Mouse (Mus musculus): Measurements from ENCODE around the gene Ano6.

Gene Ano6

GRCm38 (mm10) chr15:95974021-95974597 is 183.5 kb downstream of the Ano6 start:
- DNase-seq (ENCODE audit: low spot score): no peak

- DNase-seq (ENCODE audit: low spot score): no peak
These were observed 185.7 kb downstream of the Ano6 start for GRCm38 (mm10) chr15:95976156-95976876.

GRCm38 (mm10) chr15:95977169-95977938 is 186.7 kb downstream of the Ano6 start:
- DNase-seq (ENCODE audit: low spot score): no peak

DNA sequence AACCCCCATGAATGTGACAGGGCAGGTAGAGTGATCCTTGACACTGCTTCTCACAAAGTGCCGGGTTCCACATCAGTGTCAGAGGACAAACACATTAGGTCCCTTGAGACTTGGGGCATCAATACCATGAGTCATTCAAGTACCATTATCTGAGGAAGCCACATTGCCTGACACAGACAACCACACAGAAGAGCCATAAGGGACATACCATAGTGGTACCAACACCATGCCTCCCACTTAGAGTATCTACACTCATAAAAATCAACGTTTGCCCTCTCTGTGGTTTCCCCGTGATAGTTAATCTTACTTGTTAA is 187.3 kb downstream of the Ano6 start:
- DNase-seq (ENCODE audit: low spot score): no peak

GRCm38 (mm10) chr15:95980641-95981040 is 190.0 kb downstream of the Ano6 start:
- DNase-seq (ENCODE audit: low spot score): no peak

- no peak for DNase-seq (ENCODE audit: low spot score)
These were observed 197.3 kb downstream of the Ano6 start for GRCm38 (mm10) chr15:95987916-95988315.

- DNase-seq (ENCODE audit: low spot score): no peak
These were observed 199.0 kb downstream of the Ano6 start for GRCm38 (mm10) chr15:95989496-95990124.

DNA sequence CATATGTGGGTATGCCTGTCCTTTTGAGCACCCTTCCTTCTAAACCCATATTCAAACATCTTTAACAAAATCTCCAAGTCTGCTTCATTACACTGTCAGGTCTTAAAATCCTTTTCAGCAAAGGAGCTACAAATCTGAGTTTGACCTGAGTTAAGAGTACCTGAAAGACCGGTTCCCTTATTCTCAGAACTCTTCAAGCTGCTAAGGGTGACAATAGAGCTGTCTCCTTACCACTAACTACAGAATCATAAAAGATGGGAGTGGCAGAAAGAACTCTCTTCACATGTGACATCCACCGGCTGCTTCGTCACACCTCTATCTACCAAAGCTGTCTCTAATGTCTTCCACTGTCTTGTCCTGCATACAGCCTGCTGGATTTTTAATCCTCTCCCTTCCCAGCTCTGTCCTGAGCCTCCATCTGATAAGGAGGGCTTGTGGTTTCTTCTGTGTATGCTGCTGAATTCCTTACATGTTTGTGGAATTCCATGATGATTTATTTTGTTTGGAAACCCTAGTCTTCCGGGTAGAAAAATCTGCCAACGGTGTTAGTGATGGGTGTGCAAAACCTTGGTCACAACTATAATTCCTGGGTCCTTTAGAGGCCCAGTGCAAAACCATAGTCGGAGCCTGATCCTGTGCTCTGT is 212.4 kb downstream of the Ano6 start:
- no peak for DNase-seq (ENCODE audit: low spot score)

DNA sequence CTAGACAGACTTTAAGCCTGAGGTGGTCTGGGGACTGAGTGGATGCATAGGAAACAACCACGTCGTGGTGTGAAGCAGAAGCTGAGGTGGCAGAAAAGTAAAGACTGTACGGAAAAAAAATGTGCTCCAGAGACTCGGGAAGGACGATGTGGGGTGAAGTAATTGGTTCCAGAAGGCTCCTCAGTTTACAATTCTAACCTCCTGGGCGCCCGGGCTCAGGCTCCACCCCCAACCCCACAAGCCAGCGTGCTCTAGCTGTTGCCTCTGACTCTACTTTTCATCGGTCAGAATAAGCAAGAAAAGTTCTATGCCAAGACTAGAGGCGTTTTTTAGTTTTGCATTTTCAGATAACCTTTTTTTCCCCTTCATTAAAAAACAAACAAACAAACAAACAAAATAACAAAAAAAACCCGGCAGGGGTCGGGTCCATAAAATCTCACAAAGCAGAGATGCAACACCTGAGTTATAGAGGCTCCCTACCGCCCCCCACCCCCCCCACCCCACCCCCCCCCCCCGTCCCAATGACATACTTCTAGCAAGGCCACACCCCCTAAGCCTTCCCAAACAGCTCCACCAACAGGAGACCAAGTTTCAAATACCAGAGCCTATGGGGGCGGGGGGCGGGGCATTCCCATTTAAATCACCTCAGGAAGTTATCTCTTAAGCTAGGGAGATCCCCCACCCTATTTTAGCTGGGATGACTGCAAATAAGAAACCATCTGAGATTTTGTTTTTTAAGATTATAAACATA is 221.2 kb downstream of the Ano6 start:
- DNase-seq (ENCODE audit: low spot score): no peak

DNA sequence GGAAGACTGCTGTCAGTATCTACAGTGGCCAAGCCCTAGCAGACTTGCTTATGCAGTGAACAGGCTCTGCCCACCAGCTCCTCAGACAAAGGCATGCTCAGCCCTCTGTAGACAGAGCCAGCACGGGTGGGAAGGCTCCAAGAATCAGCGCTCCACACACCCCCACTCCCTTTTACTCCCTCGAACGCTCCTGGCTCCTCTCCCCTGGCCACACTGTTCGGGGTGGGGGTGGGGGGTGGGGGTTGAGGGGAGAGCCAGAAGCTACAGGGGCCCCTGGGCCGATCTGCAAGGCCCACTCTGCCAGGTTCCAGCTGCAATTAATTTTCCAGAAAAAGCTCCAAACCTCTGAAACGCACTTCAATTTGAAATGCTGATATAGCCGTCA is 221.7 kb downstream of the Ano6 start:
- DNase-seq (ENCODE audit: low spot score): no peak

DNA sequence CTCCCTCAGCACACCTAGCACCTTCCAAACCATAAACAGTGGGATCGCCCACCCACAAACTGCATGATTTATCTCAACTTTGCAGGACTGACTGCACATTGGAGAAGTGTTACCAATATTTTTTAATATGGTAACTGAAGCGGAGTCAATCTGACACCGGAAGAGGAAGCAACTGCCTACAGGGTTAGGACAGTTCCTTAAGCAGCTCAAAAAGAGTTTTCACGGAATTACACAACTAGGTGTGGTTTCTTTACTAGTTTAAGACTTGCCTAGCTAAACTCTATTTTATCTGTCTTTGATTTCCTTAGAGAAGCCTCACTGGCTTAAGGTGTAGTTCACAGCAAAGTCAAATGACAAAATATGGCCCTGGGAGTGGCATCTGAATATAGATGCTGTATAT is 223.9 kb downstream of the Ano6 start:
- DNase-seq (ENCODE audit: low spot score): no peak

- no peak for DNase-seq (ENCODE audit: low spot score)
These were observed 229.8 kb downstream of the Ano6 start for GRCm38 (mm10) chr15:96020465-96020864.

- DNase-seq (ENCODE audit: low spot score): no peak
These were observed 230.9 kb downstream of the Ano6 start for GRCm38 (mm10) chr15:96021506-96021905.
